Mouse (Mus musculus) CH12.LX (cell line): ENCODE measurements around the gene Irs3. TPM values are rescaled to one million over a fixed set of nuclear protein-coding genes. Genes with fewer than 3 reads are reported as not detected.

Experiments
- DNase-seq: peaks from one replicate; pipeline ENCODE4 v3.0.0-alpha.2; 2013; ENCODE audit errors: extremely low read depth
- H3K27ac ChIP-seq: 2 replicates; pipeline ENCODE4 v1.5.1; 2012; ENCODE audit warnings: low read depth, mild to moderate bottlenecking, control low read depth, moderate library complexity; ENCODE audit not compliant: insufficient read depth
- H3K27me3 ChIP-seq: replicated peaks from 2 replicates; pipeline ENCODE3; 2012; ENCODE audit warnings: inconsistent platforms
- H3K36me3 ChIP-seq, 2 experiments: replicated peaks in 1 of 2; 2 replicates each; pipeline versions ENCODE3 to v1.6.1; 2012; ENCODE audit warnings: inconsistent platforms in 1 of 2, low read length in 1 of 2, mild to moderate bottlenecking in 1 of 2, mixed read lengths in 1 of 2, moderate library complexity in 1 of 2; ENCODE audit not compliant: control insufficient read depth in 1 of 2, insufficient read depth in 1 of 2
- H3K4me1 ChIP-seq, 2 experiments: 2 replicates each; pipeline ENCODE4 v1.6.1; 2012; ENCODE audit warnings: inconsistent platforms in 1 of 2, moderate library complexity in 1 of 2; ENCODE audit not compliant: insufficient read depth in 2 of 2, control insufficient read depth in 1 of 2
- H3K4me2 ChIP-seq: 2 replicates; pipeline ENCODE4 v1.6.1; 2012; ENCODE audit warnings: low read depth, mild to moderate bottlenecking, control low read depth; ENCODE audit not compliant: poor library complexity, insufficient read depth, severe bottlenecking
- H3K4me3 ChIP-seq, 3 experiments: fragments of 150-350 bp in 1 of 3; sonication (generic) in 1 of 3; replicated peaks in 1 of 3; 2 replicates each; pipeline versions ENCODE3 to v1.5.1; 2011 to 2012; ENCODE audit warnings: low read depth in 2 of 3, low read length in 2 of 3, mild to moderate bottlenecking in 2 of 3, moderate library complexity in 2 of 3, control low read depth in 1 of 3, improper control_type of control experiment in 1 of 3, inconsistent platforms in 1 of 3, mixed read lengths in 1 of 3; ENCODE audit not compliant: poor library complexity in 1 of 3
- H3K79me2 ChIP-seq: replicated peaks from 2 replicates; pipeline ENCODE4 v1.6.1; 2012; ENCODE audit warnings: mild to moderate bottlenecking, moderate library complexity; ENCODE audit not compliant: control insufficient read depth, poor library complexity, insufficient read depth, severe bottlenecking; ENCODE audit errors: extremely low read depth
- H3K9ac ChIP-seq: 2 replicates; pipeline ENCODE4 v1.6.1; 2012; ENCODE audit warnings: low read depth, mild to moderate bottlenecking, control low read depth, moderate library complexity; ENCODE audit not compliant: insufficient read depth
- H3K9me3 ChIP-seq: replicated peaks from 2 replicates; pipeline ENCODE3; 2012; ENCODE audit warnings: low read length, inconsistent platforms, mixed read lengths
- BHLHE40 ChIP-seq: IDR thresholded peaks from 2 replicates; pipeline ENCODE4 v1.6.1; 2011; ENCODE audit warnings: mild to moderate bottlenecking, low read depth, low read length, improper control_type of control experiment
- CHD1 ChIP-seq: IDR thresholded peaks from 2 replicates; pipeline ENCODE4 v1.6.1; 2012; ENCODE audit warnings: low read depth, low read length, improper control_type of control experiment, inconsistent platforms
- CHD2 ChIP-seq: IDR thresholded peaks from 2 replicates; pipeline ENCODE4 v1.6.1; 2011; ENCODE audit warnings: low read length, improper control_type of control experiment
- E2F4 ChIP-seq: IDR thresholded peaks from 2 replicates; pipeline ENCODE4 v1.6.1; 2011; ENCODE audit warnings: low read depth, low read length, improper control_type of control experiment; ENCODE audit not compliant: insufficient replicate concordance
- ELF1 ChIP-seq: IDR thresholded peaks from 2 replicates; pipeline ENCODE4 v1.6.1; 2014; ENCODE audit warnings: low read depth, mild to moderate bottlenecking, inconsistent platforms, low read length, improper control_type of control experiment
- ETS1 ChIP-seq: conservative IDR thresholded peaks from 2 replicates; pipeline ENCODE4 v1.6.1; 2012; ENCODE audit warnings: low read depth, mild to moderate bottlenecking, inconsistent platforms, low read length, improper control_type of control experiment, moderate library complexity
- GABPA ChIP-seq: IDR thresholded peaks from 2 replicates; pipeline ENCODE4 v1.6.1; 2012; ENCODE audit warnings: low read depth, low read length, improper control_type of control experiment, inconsistent platforms; ENCODE audit not compliant: insufficient replicate concordance
- HCFC1 ChIP-seq: IDR thresholded peaks from 2 replicates; pipeline ENCODE4 v1.6.1; 2012; ENCODE audit warnings: low read depth, mild to moderate bottlenecking, inconsistent platforms, low read length, improper control_type of control experiment
- IRF4 ChIP-seq: IDR thresholded peaks from 2 replicates; pipeline ENCODE4 v1.6.1; 2014; ENCODE audit warnings: low read depth, mild to moderate bottlenecking, inconsistent platforms, low read length, improper control_type of control experiment
- JUN ChIP-seq: IDR thresholded peaks from 2 replicates; pipeline ENCODE4 v1.6.1; 2011; ENCODE audit warnings: low read depth, mild to moderate bottlenecking, low read length, improper control_type of control experiment, moderate library complexity; ENCODE audit not compliant: insufficient read depth
- JUND ChIP-seq: conservative IDR thresholded peaks from 2 replicates; pipeline ENCODE4 v1.6.1; 2011; ENCODE audit warnings: low read depth, low read length, improper control_type of control experiment
- KAT2A ChIP-seq: IDR thresholded peaks from 2 replicates; pipeline ENCODE4 v1.6.1; 2012; ENCODE audit warnings: low read length, improper control_type of control experiment, inconsistent platforms; ENCODE audit not compliant: insufficient replicate concordance
- MAFK ChIP-seq: IDR thresholded peaks from 2 replicates; pipeline ENCODE4 v1.6.1; 2011; ENCODE audit warnings: low read length, improper control_type of control experiment; ENCODE audit not compliant: insufficient replicate concordance
- MAX ChIP-seq: IDR thresholded peaks from 2 replicates; pipeline ENCODE4 v1.6.1; 2011; ENCODE audit warnings: low read length, improper control_type of control experiment
- MAZ ChIP-seq: IDR thresholded peaks from 2 replicates; pipeline ENCODE4 v1.6.1; 2012; ENCODE audit warnings: low read depth, mild to moderate bottlenecking, inconsistent platforms, low read length, improper control_type of control experiment, moderate library complexity
- MEF2A ChIP-seq: IDR thresholded peaks from 2 replicates; pipeline ENCODE4 v1.6.1; 2014; ENCODE audit warnings: low read depth, mild to moderate bottlenecking, inconsistent platforms, low read length, improper control_type of control experiment, borderline replicate concordance
- NELFE ChIP-seq: IDR thresholded peaks from 2 replicates; pipeline ENCODE4 v1.6.1; 2011; ENCODE audit warnings: low read depth, low read length, improper control_type of control experiment
- NRF1 ChIP-seq: IDR thresholded peaks from 2 replicates; pipeline ENCODE4 v1.6.1; 2014; ENCODE audit warnings: low read depth, mild to moderate bottlenecking, inconsistent platforms, low read length, improper control_type of control experiment, moderate library complexity
- PAX5 ChIP-seq: IDR thresholded peaks from 2 replicates; pipeline ENCODE4 v1.6.1; 2012; ENCODE audit warnings: low read length, inconsistent platforms, mixed read lengths
- POLR2A ChIP-seq: IDR thresholded peaks from 2 replicates; pipeline ENCODE4 v1.6.1; 2011; ENCODE audit warnings: low read depth, mild to moderate bottlenecking, improper control_type of control experiment, low read length
- POLR2AphosphoS2 ChIP-seq: IDR thresholded peaks from 2 replicates; pipeline ENCODE4 v1.6.1; 2011; ENCODE audit warnings: low read depth, low read length, improper control_type of control experiment
- SMC3 ChIP-seq: IDR thresholded peaks from 2 replicates; pipeline ENCODE4 v1.6.1; 2011; ENCODE audit warnings: low read depth, low read length, improper control_type of control experiment
- TBP ChIP-seq: conservative IDR thresholded peaks from 2 replicates; pipeline ENCODE4 v1.6.1; 2011; ENCODE audit warnings: low read depth, low read length, improper control_type of control experiment
- TCF12 ChIP-seq: IDR thresholded peaks from 2 replicates; pipeline ENCODE4 v1.6.1; 2014; ENCODE audit warnings: low read depth, mild to moderate bottlenecking, inconsistent platforms, low read length, improper control_type of control experiment
- UBTF ChIP-seq: IDR thresholded peaks from 2 replicates; pipeline ENCODE4 v1.6.1; 2012; ENCODE audit warnings: low read depth, mild to moderate bottlenecking, inconsistent platforms, low read length, improper control_type of control experiment, moderate library complexity
- USF2 ChIP-seq: conservative IDR thresholded peaks from 2 replicates; pipeline ENCODE4 v1.6.1; 2011; ENCODE audit warnings: low read depth, low read length, improper control_type of control experiment
- ZC3H11A ChIP-seq: IDR thresholded peaks from 2 replicates; pipeline ENCODE4 v1.6.1; 2012; ENCODE audit warnings: low read depth, mild to moderate bottlenecking, inconsistent platforms, low read length, improper control_type of control experiment
- ZKSCAN1 ChIP-seq: IDR thresholded peaks from 2 replicates; pipeline ENCODE4 v1.6.1; 2012; ENCODE audit warnings: low read depth, inconsistent platforms, low read length, improper control_type of control experiment, borderline replicate concordance
- ZMIZ1 ChIP-seq: IDR thresholded peaks from 2 replicates; pipeline ENCODE4 v1.6.1; 2012; ENCODE audit warnings: low read depth, mild to moderate bottlenecking, inconsistent platforms, low read length, improper control_type of control experiment
- ZNF384 ChIP-seq: IDR thresholded peaks from 2 replicates; pipeline ENCODE4 v1.6.1; 2012; ENCODE audit warnings: low read depth, low read length, improper control_type of control experiment, inconsistent platforms
- dilution Hi-C: fragments of 300-500 bp; cut with MboI; formaldehyde crosslinking; loops from 2 replicates; pipeline ENCODE4 v1.14.3; 2020; ENCODE audit warnings: low sequenced_read_pairs; ENCODE audit not compliant: extremely low pct_unique_long_range_greater_than_20kb, extremely low pct_ligation_motif_present
- in situ Hi-C: fragments of 300-500 bp; cut with MboI; formaldehyde crosslinking; loops from 3 replicates; pipeline ENCODE4 v1.14.3; 2019; ENCODE audit warnings: low sequenced_read_pairs, low pct_ligation_motif_present, low pct_unique_long_range_greater_than_20kb, mixed read lengths
- polyA plus RNA-seq: library from polyadenylated mRNA; unstranded; fragments of >175 nt; gene quantifications from 2 replicates; pipeline ENCODE4 v1.2.1, GENCODE M21; 2012; ENCODE audit warnings: low read depth; ENCODE audit not compliant: insufficient read length
- total RNA-seq, 2 experiments: library from RNA; depleted of rRNA; stranded (reverse); fragments of 300-350 nt in 1 of 2; fragments of >200 nt in 1 of 2; gene quantifications; 2 replicates each; pipeline ENCODE4 v1.2.3; 2012 to 2014

Gene Irs3
- total and polyA plus RNA-seq, 3 experiments = not detected

DNA sequence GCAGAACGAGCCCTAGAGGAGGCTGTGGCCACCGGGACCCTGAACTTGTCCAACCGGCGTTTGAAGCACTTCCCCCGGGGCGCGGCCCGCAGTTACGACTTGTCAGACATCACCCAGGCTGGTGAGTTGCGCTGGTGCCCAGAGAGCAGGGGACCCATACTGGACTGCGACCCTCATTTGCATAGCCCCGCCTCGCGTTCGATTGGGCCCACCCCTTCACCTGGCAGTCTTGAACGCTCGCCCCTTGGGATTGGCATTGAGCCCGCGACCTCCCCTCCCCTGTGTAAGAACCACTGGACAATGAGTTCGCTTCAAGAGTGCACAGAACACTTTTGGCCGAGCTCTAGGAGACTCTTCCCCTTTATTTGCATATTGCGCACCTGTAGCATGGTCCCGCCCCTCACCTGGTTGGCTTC, 16.2 kb downstream of the Irs3 start:
- peak; percentile 67 for DNase-seq
- peaks cover 16 to 48% of the 10 kb centered on the region in 2 experiments for H3K4me1 ChIP-seq

DNA sequence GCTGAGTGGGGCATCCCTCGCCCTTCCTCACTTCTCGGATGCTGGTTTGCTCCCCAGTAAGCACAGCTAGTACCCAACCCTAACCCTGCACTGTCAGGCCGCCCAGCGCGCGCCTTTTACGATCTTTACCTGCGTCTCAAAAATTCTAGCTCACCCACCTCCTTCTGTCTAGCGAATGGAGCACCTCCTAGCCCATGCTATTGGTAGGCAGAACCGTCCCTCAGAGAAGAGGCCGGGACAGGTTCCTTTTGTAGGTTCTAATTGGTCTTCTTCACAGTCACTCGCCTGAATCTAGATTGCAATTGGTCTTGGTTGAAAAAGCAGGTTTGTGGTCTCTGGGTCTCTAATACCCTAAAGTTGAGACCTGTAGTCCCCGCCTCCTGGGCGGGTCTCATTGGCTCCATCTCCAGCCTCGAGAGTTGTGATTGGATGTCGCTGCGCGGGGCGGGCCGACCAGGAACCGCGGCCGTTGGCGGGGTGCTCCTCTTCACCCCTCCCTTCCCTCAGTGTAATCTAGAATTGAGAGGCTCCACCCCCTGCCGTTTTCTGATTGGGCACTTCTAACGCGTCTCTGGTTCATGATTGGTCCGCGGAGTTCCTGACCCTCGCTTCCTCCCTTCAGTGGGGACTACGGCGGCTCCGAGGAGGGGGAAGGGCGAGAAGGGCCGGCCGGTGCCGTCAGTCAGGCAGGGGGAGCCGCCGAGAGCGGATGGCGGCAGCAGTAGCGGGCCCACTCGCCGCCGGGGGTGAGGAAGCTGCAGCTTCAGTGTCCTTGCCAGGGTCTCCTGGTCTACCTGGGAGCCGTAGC, 16.8 kb downstream of the Irs3 start, which contains the start of the genes Fbxo24, Lrch4 and Gm20605:
Gene Fbxo24 (minus strand): TSS at position 505 of the 808 bp plus-strand sequence.
Gene Lrch4 (plus strand): TSS at position 624 of the 808 bp plus-strand sequence.
Gene Gm20605 (plus strand): TSS at position 678 of the 808 bp plus-strand sequence.
- Histone ChIP-seq H3K79me2 (peaks cover 14% of the 10 kb centered on the region), H3K27ac (peak within 1 kb of the TSS; percentile 94), H3K9ac (peak within 1 kb of the TSS; percentile 88), H3K4me3 (peak within 1 kb of the TSS; percentile 79 to 91 (median 81)), H3K9me3 (no peaks in the 10 kb centered on the region), H3K4me2 (peak within 1 kb of the TSS; percentile 91), H3K27me3 (no peaks in the 10 kb centered on the region), H3K4me1 (peaks cover 14 to 42% of the 10 kb centered on the region in 2 experiments), H3K36me3 (peaks cover 7 to 15% of the 10 kb centered on the region in 2 experiments)
- dilution Hi-C loops (no loop called here), in situ Hi-C loops (no loop called here)
- peak; percentile 100 for DNase-seq
- TF ChIP-seq TBP = peak; percentile 85
- peak; percentile 96 for TF ChIP-seq CHD2
- no peak; the same call in 1 of the 2 replicates for TF ChIP-seq USF2
- TF ChIP-seq JUND = 0 out of 2 replicates have a peak, but pooled peaks have one; percentile 32
- no peak; the same call in 1 of the 2 replicates for TF ChIP-seq ETS1
- TF ChIP-seq HCFC1 = peak; percentile 85
- TF ChIP-seq POLR2AphosphoS2 = 0 out of 2 replicates have a peak, but pooled peaks have one; percentile 64
- peak; percentile 32; the same call in 1 of the 2 replicates for TF ChIP-seq BHLHE40
- TF ChIP-seq ZNF384 = no peak
- peak; percentile 82; the same call in 1 of the 2 replicates for TF ChIP-seq E2F4
- TF ChIP-seq MAFK = no peak
- peak; percentile 91 for TF ChIP-seq TCF12
- peak; percentile 61; the same call in 1 of the 2 replicates for TF ChIP-seq IRF4
- no peak for TF ChIP-seq PAX5
- TF ChIP-seq MAZ = peak; percentile 99
- no peak for TF ChIP-seq MAX
- peak; percentile 48 for TF ChIP-seq MEF2A
- peak; percentile 83 for TF ChIP-seq ZMIZ1
- peak; percentile 73; the same call in 1 of the 2 replicates for TF ChIP-seq KAT2A
- no peak for TF ChIP-seq ZC3H11A
- peak; percentile 94 for TF ChIP-seq ELF1
- TF ChIP-seq ZKSCAN1 = no peak
- peak; percentile 85 for TF ChIP-seq POLR2A
- no peak for TF ChIP-seq UBTF
- peak; percentile 91 for TF ChIP-seq NELFE
- no peak for TF ChIP-seq JUN
- no peak; the same call in 1 of the 2 replicates for TF ChIP-seq GABPA
- peak; percentile 38 for TF ChIP-seq NRF1

More for the DNA sequence above, 16.2 kb downstream of the Irs3 start:
- Histone ChIP-seq H3K36me3 (peaks cover 13 to 21% of the 10 kb centered on the region in 2 experiments), H3K4me2 (peak overlapping the region; percentile 57; the same call in 1 of the 2 replicates), H3K9me3 (no peaks in the 10 kb centered on the region), H3K9ac (peak overlapping the region; percentile 88), H3K27ac (peak overlapping the region; percentile 94), H3K4me3 (peak overlapping the region; percentile 79 to 91 (median 81)), H3K27me3 (no peaks in the 10 kb centered on the region), H3K79me2 (peaks cover 14% of the 10 kb centered on the region)
- in situ Hi-C loops = no loop called here
- TF ChIP-seq TBP = 0 out of 2 replicates have a peak, but pooled peaks have one; percentile 20
- TF ChIP-seq CHD1 = 0 out of 2 replicates have a peak, but pooled peaks have one; percentile 21
- no peak for TF ChIP-seq NELFE
- TF ChIP-seq SMC3 = no peak
- no peak for TF ChIP-seq ZC3H11A
- dilution Hi-C loops = no loop called here
